Mouse (Mus musculus) heart, postnatal 0 days (tissue): ENCODE measurements at regions not wholly inside any gene's neighbourhood (a gene's known extent, or its start where the extent isn't known, plus 50 kb on each side); places are given as distances from the start of the nearest gene placed in this dataset.
"Not testable (repeated sequence)": the region's sequence is repeated elsewhere in the genome, so short reads cannot be mapped to it uniquely, and the experiment has no call there.

Source experiments
- CTCF ChIP-seq: IDR thresholded peaks from 2 replicates; pipeline ENCODE4 v1.5.1; 2016; ENCODE audit warnings: antibody characterized with exemption, control low read depth, low read depth
- EP300 ChIP-seq: IDR thresholded peaks from 2 replicates; pipeline ENCODE4 v1.6.1; 2016; ENCODE audit warnings: antibody characterized with exemption, low read depth

GRCm38 (mm10) chr14:89898701-89899227 lies 1427.6 kb upstream of the Pcdh20 start:
- not testable (repeated sequence) for TF ChIP-seq EP300, CTCF
